Mouse (Mus musculus) heart, embryonic 16.5 days (tissue): ENCODE measurements around the gene Hist1h2bf. TPM values are rescaled to one million over a fixed set of nuclear protein-coding genes. Genes with fewer than 3 reads are reported as not detected.
A peak's percentile ranks its signal among the peaks of the same experiment; 100 is the strongest.
"Not testable (repeated sequence)": the region's sequence is repeated elsewhere in the genome, so short reads cannot be mapped to it uniquely, and the experiment has no call there.

ENCODE experiments used
- ATAC-seq: fragments of 200-750 bp; cut with Nextera tagmentation; replicated peaks from 2 replicates; pipeline ENCODE4 v1.8.0; 2017; ENCODE audit warnings: moderate number of reproducible peaks; ENCODE audit not compliant: insufficient read depth, low FRiP score; ENCODE audit errors: extremely low read depth
- H3K27ac ChIP-seq: fragments of 300-500 bp; sonication (generic); 2 replicates; pipeline ENCODE4 v1.5.1; 2014; ENCODE audit warnings: mild to moderate bottlenecking, low read length, control low read depth, moderate library complexity
- H3K27me3 ChIP-seq: fragments of 300-500 bp; sonication (generic); 2 replicates; pipeline ENCODE4 v1.6.1; 2014; ENCODE audit warnings: low read length, mixed read lengths; ENCODE audit not compliant: control insufficient read depth, insufficient read depth
- H3K36me3 ChIP-seq: fragments of 300-500 bp; sonication (generic); 2 replicates; pipeline ENCODE4 v1.6.1; 2014; ENCODE audit not compliant: control insufficient read depth, insufficient read depth
- H3K4me1 ChIP-seq: fragments of 300-500 bp; sonication (generic); 2 replicates; pipeline ENCODE4 v1.6.1; 2014; ENCODE audit warnings: low read length, mixed read lengths; ENCODE audit not compliant: control insufficient read depth, insufficient read depth
- H3K4me2 ChIP-seq: fragments of 300-500 bp; sonication (generic); 2 replicates; pipeline ENCODE4 v1.6.1; 2014; ENCODE audit warnings: low read depth, mild to moderate bottlenecking, control low read depth, low read length
- H3K4me3 ChIP-seq: fragments of 300-500 bp; sonication (generic); 2 replicates; pipeline ENCODE4 v1.5.1; 2014; ENCODE audit warnings: mild to moderate bottlenecking, control low read depth, low read length
- H3K9ac ChIP-seq: fragments of 300-500 bp; sonication (generic); 2 replicates; pipeline ENCODE4 v1.6.1; 2014; ENCODE audit warnings: low read length, control low read depth
- H3K9me3 ChIP-seq: fragments of 300-500 bp; sonication (generic); replicated peaks from 2 replicates; pipeline ENCODE4 v1.6.1; 2016; ENCODE audit warnings: low read length; ENCODE audit not compliant: control insufficient read depth
- WGBS: fragments of 180-500 bp; shearing (Covaris S2); extraction: QIAGEN DNeasy Blood & Tissue Kit; methylation state at CpG from one replicate; pipeline ENCODE4 v1.1.7; 2014; 5-methylcytosine and 5-hydroxymethylcytosine counted together
- polyA plus RNA-seq: library from polyadenylated mRNA; unstranded; fragments of >200 nt; fragmentation: Nextera tagmentation; extraction: Ambion mirVana; gene quantifications from 2 replicates; pipeline ENCODE4 v1.2.1, GENCODE M21; 2015

The Hist1h2bf gene
- 0.37 and 2.4 TPM in 2 replicates for polyA plus RNA-seq

- peak; percentile 84 for ATAC-seq
Measured at GRCm38 (mm10) chr13:23573898-23574524, at the start of gene Hist1h2bf, which contains the start of gene Hist1h2ad. TSS of gene Hist1h2bf (minus strand) at chr13:23574196. TSS of gene Hist1h2ad (plus strand) at chr13:23574381.

GRCm38 (mm10) chr13:23622861-23623450 is 49.0 kb upstream of the Hist1h2bf start:
- WGBS, result 26% methylated on average over 7 of the region's 7 CpGs

More at GRCm38 (mm10) chr13:23573898-23574524, at the start of gene Hist1h2bf, which contains the start of gene Hist1h2ad:
- WGBS, result 2% methylated on average over 26 of the region's 42 CpGs
- H3K9me3 ChIP-seq, H3K36me3 ChIP-seq, H3K27me3 ChIP-seq: not testable (repeated sequence)
- Histone ChIP-seq H3K9ac (peak within 1 kb of the TSS; percentile 76), H3K27ac (peak within 1 kb of the TSS; percentile 83), H3K4me2 (peak within 1 kb of the TSS; percentile 77), H3K4me3 (peak within 1 kb of the TSS; percentile 47), H3K4me1 (peaks cover 30% of the 10 kb centered on the region)

GRCm38 (mm10) chr13:23622175-23622671 is 48.2 kb upstream of the Hist1h2bf start, which contains the start of gene Hist1h1e:
TSS of gene Hist1h1e (minus strand) at chr13:23622558.
- peak; percentile 91 for ATAC-seq
- not testable (repeated sequence) for H3K9me3 ChIP-seq, H3K36me3 ChIP-seq, H3K4me1 ChIP-seq, H3K27me3 ChIP-seq
- peak within 1 kb of the TSS; percentile 94 for H3K27ac ChIP-seq
- peak within 1 kb of the TSS; percentile 86 for H3K9ac ChIP-seq
- H3K4me2 ChIP-seq, result peak within 1 kb of the TSS; percentile 94
- under 1% methylated on average over 48 of the region's 53 CpGs for WGBS
- peak within 1 kb of the TSS; percentile 67 for H3K4me3 ChIP-seq

More at GRCm38 (mm10) chr13:23622861-23623450, 49.0 kb upstream of the Hist1h2bf start:
- Histone ChIP-seq H3K27me3 (no peaks in the 10 kb centered on the region), H3K4me3 (peak overlapping the region; percentile 67), H3K4me1 (peaks cover 4% of the 10 kb centered on the region), H3K27ac (peak overlapping the region; percentile 47; the same call in 1 of the 2 replicates), H3K4me2 (peak overlapping the region; percentile 94), H3K36me3 (no peaks in the 10 kb centered on the region), H3K9me3 (no peaks in the 10 kb centered on the region), H3K9ac (peak overlapping the region; percentile 64)
- ATAC-seq, result no peak

GRCm38 (mm10) chr13:23621532-23622174 is 47.7 kb upstream of the Hist1h2bf start:
- 0% methylated on average over 18 of the region's 18 CpGs for WGBS
- H3K4me3 ChIP-seq, result peak overlapping the region; percentile 67
- H3K4me1 ChIP-seq, result peaks cover 4% of the 10 kb centered on the region
- H3K27me3 ChIP-seq, result no peaks in the 10 kb centered on the region
- H3K27ac ChIP-seq, result peak overlapping the region; percentile 94
- H3K9ac ChIP-seq, result peak overlapping the region; percentile 86
- H3K4me2 ChIP-seq, result peak overlapping the region; percentile 94
- peak; percentile 86 for ATAC-seq
- no peaks in the 10 kb centered on the region for H3K9me3 ChIP-seq
- H3K36me3 ChIP-seq, result no peaks in the 10 kb centered on the region

DNA sequence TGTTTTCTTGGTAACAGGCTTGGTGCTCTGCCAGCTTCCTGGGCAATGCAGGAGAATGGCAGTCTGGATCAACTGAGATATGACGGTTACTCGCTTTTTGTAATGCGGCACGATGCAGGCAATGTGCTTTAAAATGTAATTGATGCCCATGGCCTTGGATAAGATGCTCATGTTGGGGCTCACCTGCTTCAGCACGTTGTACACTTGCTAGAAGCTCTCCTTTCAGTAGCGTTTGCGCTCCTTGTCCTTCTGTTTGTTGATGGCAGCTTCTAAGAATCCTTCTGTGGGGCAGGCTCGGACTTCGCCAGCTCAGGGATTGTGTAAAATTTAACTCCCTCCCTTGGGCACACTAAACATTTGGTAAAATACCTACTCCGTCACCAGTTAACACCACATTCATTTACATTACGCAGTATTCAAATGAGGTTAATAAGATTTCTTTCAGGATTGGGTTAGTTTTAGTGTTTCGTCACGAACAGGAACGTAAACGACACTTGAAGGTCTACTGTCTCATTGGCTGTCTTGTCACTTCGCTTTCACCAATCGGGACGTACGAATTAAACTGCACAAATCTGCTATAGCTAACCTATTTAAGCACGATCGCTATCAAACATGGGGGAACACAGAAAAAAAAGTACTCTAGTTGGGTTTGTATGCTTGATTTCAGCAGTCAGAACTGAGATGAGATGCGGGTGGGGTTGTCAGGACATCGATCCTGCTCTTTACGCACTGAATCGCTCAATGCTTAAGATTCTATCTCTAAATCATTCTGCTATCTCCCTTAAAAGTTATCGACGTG is 46.9 kb upstream of the Hist1h2bf start, which contains the start of gene Hist1h2be:
Gene Hist1h2be (minus strand): TSS at position 392 of the 799 bp plus-strand sequence.
- Histone ChIP-seq H3K4me2 (peak within 1 kb of the TSS; percentile 94), H3K27me3 (no peaks in the 10 kb centered on the region), H3K9me3 (no peaks in the 10 kb centered on the region), H3K4me1 (peaks cover 4% of the 10 kb centered on the region), H3K36me3 (no peaks in the 10 kb centered on the region), H3K9ac (peak within 1 kb of the TSS; percentile 86), H3K27ac (peak within 1 kb of the TSS; percentile 94), H3K4me3 (peak within 1 kb of the TSS; percentile 67)
- under 1% methylated on average over 27 of the region's 27 CpGs for whole genome bisulfite sequencing
- peak; percentile 84 for ATAC-seq

DNA sequence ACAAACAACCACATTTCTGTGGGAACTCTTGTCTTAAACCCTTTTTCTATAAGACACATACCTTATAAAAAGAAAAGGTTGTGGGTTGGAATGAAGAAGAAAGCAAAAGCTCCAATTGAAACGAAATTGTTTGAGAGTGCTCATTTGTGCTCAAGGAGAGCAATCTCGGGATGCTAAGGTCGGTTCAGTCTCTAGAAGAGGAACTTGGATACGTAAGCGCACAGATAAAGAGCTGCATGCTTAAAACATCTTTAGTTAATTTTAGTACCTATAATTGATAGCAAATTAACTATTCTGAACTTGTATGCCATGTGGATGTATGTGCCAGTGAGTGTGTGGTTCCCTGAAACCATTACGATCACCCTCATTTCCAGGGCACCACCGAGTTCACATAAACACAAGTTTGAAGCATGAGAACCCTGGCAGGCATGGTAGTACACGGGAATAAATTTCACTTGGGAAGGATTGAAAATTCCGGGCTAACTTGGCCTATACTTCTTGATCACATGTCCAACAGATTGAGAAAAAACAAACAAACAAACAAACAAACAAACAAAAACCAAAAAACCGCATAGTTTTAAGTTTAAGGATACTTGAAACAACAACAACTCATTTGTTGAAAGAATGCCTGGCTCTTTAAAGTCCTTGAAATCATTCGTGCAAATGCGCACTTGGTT is 46.2 kb upstream of the Hist1h2bf start:
- H3K27me3 ChIP-seq, result no peaks in the 10 kb centered on the region
- H3K9ac ChIP-seq, result peak overlapping the region; percentile 86
- peak overlapping the region; percentile 67 for H3K4me3 ChIP-seq
- peak overlapping the region; percentile 94 for H3K27ac ChIP-seq
- WGBS, result 48% methylated on average over 12 of the region's 12 CpGs
- ATAC-seq, result no peak
- no peaks in the 10 kb centered on the region for H3K9me3 ChIP-seq
- H3K4me1 ChIP-seq, result peaks cover 4% of the 10 kb centered on the region
- no peaks in the 10 kb centered on the region for H3K36me3 ChIP-seq
- peak overlapping the region; percentile 94 for H3K4me2 ChIP-seq

DNA sequence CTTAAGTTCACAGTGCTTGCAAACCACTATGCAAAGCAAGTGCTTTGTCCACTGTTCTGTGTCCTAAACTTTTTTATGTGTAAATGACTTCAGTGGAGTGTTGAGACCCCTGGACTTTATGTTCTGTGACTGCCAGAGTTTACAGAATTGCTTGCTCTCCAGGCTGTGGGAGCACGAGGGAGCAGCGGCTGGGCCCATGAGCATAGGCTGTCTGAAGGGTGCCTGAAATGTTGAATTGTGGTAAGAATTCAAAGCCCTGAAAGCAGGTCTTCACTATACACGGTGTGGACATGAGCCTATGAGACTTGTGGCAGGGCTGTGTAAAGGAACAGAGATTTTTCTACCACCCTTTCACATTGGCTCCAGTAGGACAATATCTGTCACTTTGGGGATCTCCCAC is 37.6 kb upstream of the Hist1h2bf start:
- ATAC-seq, result no peak
- WGBS, result 85% methylated on average over 3 of the region's 3 CpGs
- no peak overlapping the region for H3K9ac ChIP-seq
- no peak overlapping the region for H3K27ac ChIP-seq
- no peak overlapping the region for H3K4me2 ChIP-seq
- no peaks in the 10 kb centered on the region for H3K9me3 ChIP-seq
- no peaks in the 10 kb centered on the region for H3K36me3 ChIP-seq
- H3K4me1 ChIP-seq, result no peaks in the 10 kb centered on the region
- no peaks in the 10 kb centered on the region for H3K27me3 ChIP-seq
- no peak overlapping the region for H3K4me3 ChIP-seq

- no peaks in the 10 kb centered on the region for H3K4me1 ChIP-seq
- H3K4me2 ChIP-seq, result no peak overlapping the region
- no peak for ATAC-seq
- WGBS, result 64% methylated on average over 2 of the region's 2 CpGs
- no peak overlapping the region for H3K9ac ChIP-seq
- no peak overlapping the region for H3K4me3 ChIP-seq
- no peaks in the 10 kb centered on the region for H3K9me3 ChIP-seq
- H3K27ac ChIP-seq, result no peak overlapping the region
- no peaks in the 10 kb centered on the region for H3K27me3 ChIP-seq
- H3K36me3 ChIP-seq, result no peaks in the 10 kb centered on the region
Measured at GRCm38 (mm10) chr13:23610393-23610792, 36.4 kb upstream of the Hist1h2bf start.
